Mouse (Mus musculus) liver, embryonic 14.5 days (tissue): ENCODE measurements around the gene B4galnt2. TPM values are rescaled to one million over a fixed set of nuclear protein-coding genes. Genes with fewer than 3 reads are reported as not detected.

Source experiments
- ATAC-seq: fragments of 200-750 bp; cut with Nextera tagmentation; 2 replicates; pipeline ENCODE4 v1.8.0; 2017; ENCODE audit warnings: moderate number of reproducible peaks, mild to moderate bottlenecking, moderate library complexity; ENCODE audit not compliant: insufficient read depth
- DNase-seq, 3 experiments: peaks; one replicate each; pipeline ENCODE4 v3.0.0-alpha.2; 2012 to 2013; ENCODE audit warnings: low read depth in 3 of 3, low spot score in 3 of 3
- H3K27ac ChIP-seq: fragments of 300-500 bp; sonication (generic); 2 replicates; pipeline ENCODE4 v1.5.1; 2014; ENCODE audit warnings: moderate library complexity, mild to moderate bottlenecking, control low read depth, inconsistent platforms
- H3K27me3 ChIP-seq: fragments of 300-500 bp; sonication (generic); 2 replicates; pipeline ENCODE4 v1.6.1; 2014; ENCODE audit warnings: mild to moderate bottlenecking, low read length, moderate library complexity; ENCODE audit not compliant: control insufficient read depth, insufficient read depth
- H3K36me3 ChIP-seq: fragments of 300-500 bp; sonication (generic); replicated peaks from 2 replicates; pipeline ENCODE4 v1.6.1; 2014; ENCODE audit warnings: low read depth; ENCODE audit not compliant: control insufficient read depth, insufficient read depth
- H3K4me1 ChIP-seq, 2 experiments: fragments of 200-500 bp in 1 of 2; fragments of 300-500 bp in 1 of 2; sonication (generic) in 1 of 2; replicated peaks; 2 replicates each; pipeline ENCODE4 v1.6.1; 2012 to 2014; ENCODE audit warnings: antibody characterized with exemption in 1 of 2, inconsistent platforms in 1 of 2, low read length in 1 of 2; ENCODE audit not compliant: control insufficient read depth in 2 of 2, insufficient read depth in 2 of 2
- H3K4me2 ChIP-seq: fragments of 300-500 bp; sonication (generic); 2 replicates; pipeline ENCODE4 v1.6.1; 2014; ENCODE audit warnings: low read depth, mild to moderate bottlenecking, control low read depth, moderate library complexity
- H3K4me3 ChIP-seq, 2 experiments: fragments of 200-500 bp in 1 of 2; fragments of 300-500 bp in 1 of 2; sonication (generic) in 1 of 2; 2 replicates each; pipeline ENCODE4 v1.5.1; 2012 to 2014; ENCODE audit warnings: low read depth in 2 of 2, low read length in 2 of 2, mild to moderate bottlenecking in 2 of 2, control low read depth in 1 of 2, inconsistent platforms in 1 of 2, moderate library complexity in 1 of 2; ENCODE audit not compliant: insufficient read depth in 1 of 2
- H3K9ac ChIP-seq: fragments of 300-500 bp; sonication (generic); replicated peaks from 2 replicates; pipeline ENCODE4 v1.6.1; 2014; ENCODE audit warnings: mild to moderate bottlenecking, control low read depth, moderate library complexity
- H3K9me3 ChIP-seq: fragments of 300-500 bp; sonication (generic); 2 replicates; pipeline ENCODE4 v1.6.1; 2016; ENCODE audit warnings: low read length, mixed read lengths; ENCODE audit not compliant: control insufficient read depth
- CTCF ChIP-seq: IDR thresholded peaks from 2 replicates; pipeline ENCODE4 v1.5.1; 2016; ENCODE audit warnings: antibody characterized with exemption, low read depth, control low read depth
- EP300 ChIP-seq: IDR thresholded peaks from 2 replicates; pipeline ENCODE4 v1.6.1; 2016; ENCODE audit warnings: antibody characterized with exemption, low read depth
- WGBS: fragments of 180-500 bp; shearing (Covaris S2); extraction: QIAGEN DNeasy Blood & Tissue Kit; methylation state at CpG from one replicate; pipeline ENCODE4 v1.1.7; 2014; ENCODE audit not compliant: insufficient replicate concordance; 5-methylcytosine and 5-hydroxymethylcytosine counted together
- polyA plus RNA-seq, 2 experiments: library from polyadenylated mRNA; depleted of rRNA in 1 of 2; stranded (reverse) in 1 of 2; unstranded in 1 of 2; fragments of >200 nt; fragmentation: Nextera tagmentation in 1 of 2; extraction: Ambion mirVana in 1 of 2; gene quantifications; 2 replicates each; pipeline versions ENCODE4 v1.2.1 to v1.2.3; 2012 to 2014

The B4galnt2 gene
- polyA plus RNA-seq, 2 experiments, result 0.02 to 0.09 TPM

GRCm38 (mm10) chr11:95853684-95854083, 61.0 kb downstream of the B4galnt2 start:
- H3K9me3 ChIP-seq, result no peaks in the 10 kb centered on the region
- H3K9ac ChIP-seq, result no peak overlapping the region
- H3K4me1 ChIP-seq, result peaks cover 5 to 7% of the 10 kb centered on the region in 2 experiments; a peak in 2 of 4 replicates
- no peak overlapping the region for H3K4me2 ChIP-seq
- no peak overlapping the region for H3K4me3 ChIP-seq
- no peaks in the 10 kb centered on the region for H3K36me3 ChIP-seq
- ATAC-seq (no peak), DNase-seq (no peak)
- TF ChIP-seq EP300, result no peak
- peak; percentile 93 for TF ChIP-seq CTCF
- 30% methylated on average over 5 of the region's 5 CpGs for WGBS
- H3K27me3 ChIP-seq, result no peaks in the 10 kb centered on the region; the same call in 1 of the 2 replicates
- no peak overlapping the region for H3K27ac ChIP-seq

DNA sequence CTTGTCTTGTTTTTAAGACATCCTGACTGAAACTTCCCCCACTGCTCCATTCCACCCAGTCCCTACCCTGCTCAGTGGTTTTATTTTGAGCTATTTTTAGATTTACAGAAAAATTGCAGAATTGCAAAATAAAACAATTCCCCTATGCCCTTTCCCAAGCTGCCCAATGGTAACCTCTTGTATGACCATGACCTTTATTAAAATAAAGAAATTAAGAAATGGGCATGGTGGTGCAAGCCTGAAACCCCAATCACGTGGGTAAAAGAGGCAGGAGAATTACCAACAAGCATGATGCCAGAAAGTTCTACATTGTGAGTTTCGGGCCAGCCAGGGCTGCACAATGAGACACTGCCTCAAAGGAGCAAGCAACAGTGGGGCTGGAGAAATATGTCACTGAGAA, 63.8 kb downstream of the B4galnt2 start:
- ATAC-seq (no peak), DNase-seq (no peak)
- H3K9me3 ChIP-seq, result no peaks in the 10 kb centered on the region
- no peak overlapping the region for H3K9ac ChIP-seq
- H3K4me2 ChIP-seq, result no peak overlapping the region
- no peak overlapping the region for H3K4me3 ChIP-seq
- TF ChIP-seq EP300 (no peak), CTCF (no peak)
- no peak overlapping the region for H3K27ac ChIP-seq
- WGBS, result 55% methylated on average over 2 of the region's 2 CpGs
- H3K36me3 ChIP-seq, result no peaks in the 10 kb centered on the region
- no peaks in the 10 kb centered on the region; the same call in 1 of the 2 replicates for H3K27me3 ChIP-seq
- H3K4me1 ChIP-seq, result no peaks in the 10 kb centered on the region

- H3K27me3 ChIP-seq, result no peaks in the 10 kb centered on the region; the same call in 1 of the 2 replicates
- H3K36me3 ChIP-seq, result no peaks in the 10 kb centered on the region
- no peak overlapping the region for H3K4me2 ChIP-seq
- H3K4me1 ChIP-seq, result peaks cover 4 to 19% of the 10 kb centered on the region in 2 experiments; a peak in 3 of 4 replicates
- DNase-seq, result no peak
- 41% methylated on average over 4 of the region's 4 CpGs for WGBS
- no peak overlapping the region for H3K9ac ChIP-seq
- TF ChIP-seq CTCF (no peak), EP300 (no peak)
- no peak for ATAC-seq
- no peaks in the 10 kb centered on the region for H3K9me3 ChIP-seq
- H3K27ac ChIP-seq, result no peak overlapping the region
- H3K4me3 ChIP-seq, result no peak overlapping the region
Observed at GRCm38 (mm10) chr11:95844935-95845334, 69.8 kb downstream of the B4galnt2 start.

DNA sequence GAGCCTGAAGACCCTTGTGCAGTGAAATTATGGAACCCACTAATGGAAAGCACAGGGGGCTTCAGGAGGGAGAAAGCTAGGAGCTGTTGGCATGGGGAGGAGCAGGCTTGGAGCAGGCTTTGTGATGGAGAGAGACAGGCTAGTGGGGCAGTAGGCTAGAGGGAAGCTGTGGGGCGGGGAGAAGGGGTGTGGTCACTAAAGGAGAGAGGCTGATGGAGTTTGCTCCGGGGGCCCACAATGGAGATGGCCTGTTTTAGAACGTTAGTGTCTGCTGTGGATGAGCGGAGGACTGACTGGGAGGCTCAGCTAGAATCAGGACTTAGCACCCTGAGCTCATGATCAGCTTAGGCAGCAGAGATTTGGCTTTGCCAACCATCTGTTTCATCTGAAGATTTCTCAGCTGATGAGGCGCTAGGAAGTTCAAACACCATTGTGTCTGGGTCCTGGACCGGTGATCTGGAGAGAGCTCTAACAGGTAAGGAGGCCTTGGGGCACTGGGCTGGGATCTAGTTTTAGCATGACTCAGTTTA, 71.2 kb downstream of the B4galnt2 start:
- Histone ChIP-seq H3K4me3 (no peak overlapping the region), H3K9me3 (no peaks in the 10 kb centered on the region), H3K4me1 (peaks cover 4 to 19% of the 10 kb centered on the region in 2 experiments; a peak in 3 of 4 replicates), H3K9ac (no peak overlapping the region), H3K27ac (no peak overlapping the region), H3K36me3 (no peaks in the 10 kb centered on the region), H3K27me3 (no peaks in the 10 kb centered on the region; the same call in 1 of the 2 replicates), H3K4me2 (peak overlapping the region; percentile 31)
- no peak for ATAC-seq
- no peak for DNase-seq
- TF ChIP-seq CTCF (no peak), EP300 (no peak)
- WGBS, result 31% methylated on average over 6 of the region's 6 CpGs

DNA sequence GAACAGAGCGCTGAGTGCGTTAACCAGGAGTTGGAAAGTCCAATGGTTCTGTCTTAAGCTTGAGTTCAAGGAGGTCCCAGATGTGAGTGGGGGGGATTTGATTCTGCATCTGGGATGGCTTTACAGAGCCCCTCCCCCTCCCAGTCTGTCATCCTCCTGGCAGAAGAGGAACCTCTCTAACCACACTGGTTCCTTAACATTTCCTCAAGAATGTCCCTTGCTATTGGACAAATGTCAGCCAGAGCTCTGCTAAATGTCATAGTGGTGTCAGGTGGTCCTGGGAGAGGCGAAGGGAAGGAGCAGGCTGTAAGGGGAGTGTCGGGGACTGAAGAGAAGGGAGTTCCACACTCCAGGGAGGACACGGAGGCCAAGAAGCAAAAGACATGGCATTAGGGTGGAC, 71.7 kb downstream of the B4galnt2 start:
- H3K36me3 ChIP-seq, result no peaks in the 10 kb centered on the region
- H3K27ac ChIP-seq, result no peak overlapping the region
- ATAC-seq (no peak), DNase-seq (no peak)
- peaks cover 4 to 21% of the 10 kb centered on the region in 2 experiments; a peak in 3 of 4 replicates for H3K4me1 ChIP-seq
- H3K9me3 ChIP-seq, result no peaks in the 10 kb centered on the region
- no peak overlapping the region for H3K4me3 ChIP-seq
- peak overlapping the region; percentile 31; the same call in 1 of the 2 replicates for H3K4me2 ChIP-seq
- no peak overlapping the region for H3K9ac ChIP-seq
- 34% methylated on average over 5 of the region's 5 CpGs for WGBS
- no peaks in the 10 kb centered on the region; the same call in 1 of the 2 replicates for H3K27me3 ChIP-seq
- no peak for TF ChIP-seq EP300
- TF ChIP-seq CTCF, result no peak
